Mouse (Mus musculus) heart, postnatal 14 days (tissue): ENCODE data around the gene Ntn3. TPM values are rescaled to one million over a fixed set of nuclear protein-coding genes. Genes with fewer than 3 reads are reported as not detected.

Source experiments
- DNase-seq, 2 experiments: peaks; one replicate each; pipeline ENCODE4 v3.0.0; 2021 to 2022
- intact Hi-C: fragments of 180-260 bp; cut with DNase I; formaldehyde crosslinking; loops from one replicate; pipeline ENCODE4 v1.15.1; 2025
- microRNA-seq, 2 experiments: library from miRNA; unstranded; fragments of <30 nt; microRNA quantifications; one replicate each; pipeline ENCODE4 v1.2.0; 2021 to 2022
- total RNA-seq, 2 experiments: library from RNA; stranded (reverse); gene quantifications; 2 replicates each; pipeline ENCODE4 v1.2.3; 2021

Gene Ntn3
- total RNA-seq, 2 experiments from 2014 or later: 0.90 to 1.0 TPM

DNA sequence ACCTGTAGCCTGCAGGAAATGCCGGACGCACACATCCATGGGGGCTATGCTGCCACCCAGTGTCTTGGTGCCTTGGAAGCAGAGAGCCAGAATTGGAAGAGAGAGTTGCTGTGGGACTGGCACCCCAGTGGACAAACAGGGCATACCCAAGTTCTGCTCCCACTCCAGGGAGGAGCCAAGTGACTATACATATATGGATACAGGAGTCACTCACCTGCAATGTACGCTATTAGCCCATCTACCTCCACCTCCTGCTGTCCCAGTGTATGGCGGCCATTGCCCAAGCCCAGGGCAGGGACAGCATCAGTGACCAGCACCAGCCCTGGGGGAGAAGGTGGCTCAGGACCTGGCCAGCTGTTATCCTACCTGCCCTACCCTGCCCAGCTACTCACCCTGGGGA lies 51.8 kb downstream of the Ntn3 start:
- intact Hi-C loops: no loop called here
- DNase-seq: no peak

DNA sequence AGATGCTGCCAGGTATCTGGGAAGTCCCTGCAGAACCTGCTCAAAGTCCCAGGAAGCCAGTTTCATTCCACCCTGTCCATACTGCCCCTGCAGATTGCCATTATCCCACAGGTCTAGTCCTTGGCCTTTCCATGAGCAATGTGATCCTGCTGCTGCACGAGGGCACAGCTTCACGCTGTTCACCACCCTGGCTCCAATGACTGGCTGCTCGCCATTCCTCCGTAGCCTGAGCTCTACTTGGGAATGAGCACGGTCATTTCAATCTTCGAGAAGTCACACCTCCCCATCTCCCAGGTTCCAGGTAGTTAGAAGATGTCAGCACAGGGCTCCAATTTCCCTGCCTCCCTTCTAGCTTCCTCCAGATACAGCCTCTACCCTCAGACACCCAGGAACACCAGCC lies 52.2 kb downstream of the Ntn3 start:
- no peak for DNase-seq
- intact Hi-C loops: no loop called here

DNA sequence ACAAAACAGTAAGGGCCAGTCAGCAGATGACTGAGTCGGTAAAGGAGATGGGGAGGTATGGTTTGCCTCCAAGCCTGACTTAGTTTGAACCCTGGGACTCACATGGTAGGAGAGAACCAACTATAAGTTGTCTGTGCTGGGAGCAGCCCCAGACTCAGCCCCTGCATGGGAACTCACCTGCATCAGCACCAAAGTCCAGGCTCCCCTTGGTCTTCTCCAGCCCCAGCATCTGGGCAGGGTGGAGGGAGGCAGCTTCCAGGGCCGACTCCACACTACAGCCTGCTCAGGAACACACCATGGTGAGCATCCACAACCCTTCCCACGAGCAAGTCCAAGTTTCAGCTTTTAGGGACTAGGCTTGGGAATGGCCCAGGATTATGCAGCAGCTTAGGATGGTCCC lies 52.9 kb downstream of the Ntn3 start:
- intact Hi-C loops: no loop called here
- DNase-seq: no peak

DNA sequence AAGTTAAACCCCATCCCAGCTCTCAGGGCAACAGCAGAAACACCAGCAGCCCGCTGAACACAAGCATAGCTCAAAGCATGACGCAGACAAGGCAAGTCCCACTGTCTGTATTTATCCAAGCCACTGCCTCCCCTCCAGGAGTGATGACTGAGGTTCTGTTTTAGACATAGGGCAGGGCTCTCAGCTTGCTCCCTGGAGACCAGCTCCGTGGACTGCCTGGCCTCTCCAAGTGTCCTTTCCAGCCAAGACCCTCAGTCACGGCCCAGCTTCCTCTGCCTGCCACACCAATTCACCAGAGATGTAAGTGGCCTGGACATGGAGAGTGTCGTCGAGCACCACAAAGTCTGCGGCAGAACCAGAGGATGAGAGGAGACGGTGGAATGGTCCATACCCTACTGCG lies 53.6 kb downstream of the Ntn3 start:
- no peak for DNase-seq
- intact Hi-C loops: no loop called here

DNA sequence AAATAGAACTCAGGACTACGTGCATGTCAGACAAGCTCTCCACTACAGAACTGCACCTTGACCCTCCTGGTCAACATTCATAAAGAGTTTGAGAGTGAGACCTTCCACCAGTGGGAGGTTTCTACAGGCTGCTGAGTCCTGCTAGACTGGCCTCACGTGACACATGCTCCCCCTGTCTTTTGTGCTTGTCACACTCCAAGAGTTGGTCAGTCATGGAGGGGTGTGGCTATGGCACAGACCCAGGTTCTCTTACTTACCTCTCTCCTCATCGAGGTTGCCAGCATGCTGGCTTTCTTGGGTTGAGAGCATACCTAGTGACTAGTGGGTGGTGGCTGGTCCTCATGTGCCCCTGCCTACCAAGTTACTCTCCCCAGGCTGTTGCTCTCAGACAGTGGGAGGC lies 54.9 kb downstream of the Ntn3 start:
- DNase-seq: no peak
- intact Hi-C loops: no loop called here

Small RNAs within 50 kb of the gene (microRNA-seq; reads per million reads assigned to microRNA genes)
- gene Mir5134 (2.1 to 4.3 reads per million in 2 experiments), gene Mir6965 (0.24 to 1.3 reads per million in 2 experiments)

Other genes starting within 250 kb of the Ntn3 start
- not detected for gene Prss30, start 229.0 kb downstream of the Ntn3 start, total RNA-seq
- not detected for gene Prss22, start 211.4 kb downstream of the Ntn3 start, total RNA-seq
- gene Prss27, start 171.4 kb downstream of the Ntn3 start, total RNA-seq: not detected
- gene Kctd5, start 136.0 kb downstream of the Ntn3 start, total RNA-seq: 10 to 100 TPM; 14.4 to 14.6 TPM
- gene Pdpk1, start 58.6 kb downstream of the Ntn3 start, total RNA-seq: 10 to 100 TPM; 46.2 to 47.8 TPM
- gene Amdhd2, start 45.8 kb downstream of the Ntn3 start, total RNA-seq: 10 to 100 TPM; 12.2 to 12.7 TPM
- 100 to 1,000 TPM; 241 to 249 TPM for gene Atp6v0c, start 39.8 kb downstream of the Ntn3 start, total RNA-seq
- gene Tbc1d24, start 4.0 kb downstream of the Ntn3 start, total RNA-seq: 1 to 10 TPM; 8.7 to 9.3 TPM
- 1 to 10 TPM; 3.0 to 3.2 TPM for gene Tedc2, start 11.3 kb upstream of the Ntn3 start, total RNA-seq
- gene Ccnf, start 42.0 kb upstream of the Ntn3 start, total RNA-seq: 1 to 10 TPM; 2.7 to 4.8 TPM
- gene Abca17, start 141.5 kb upstream of the Ntn3 start, total RNA-seq: not detected
- 10 to 100 TPM; 13.6 to 15.5 TPM for gene Abca3, start 142.4 kb upstream of the Ntn3 start, total RNA-seq
- gene Rnps1, start 205.0 kb upstream of the Ntn3 start, total RNA-seq: 10 to 100 TPM; 69.6 to 73.5 TPM
- gene Eci1, start 217.1 kb upstream of the Ntn3 start, total RNA-seq: 100 to 1,000 TPM; 428 to 461 TPM
- 1 to 10 TPM; 2.0 to 2.3 TPM for gene Dnase1l2, start 233.6 kb upstream of the Ntn3 start, total RNA-seq